Comparison of ENCODE assay signal across 9 mouse cellular contexts in genomic region chr1:86358229-86358905, GRCm38 (mm10). TPM values are rescaled to one million over a fixed set of nuclear protein-coding genes. Genes with fewer than 3 reads are reported as not detected.
DNase-seq lines count a peak whose midpoint lies in the region; ATAC-seq and TF ChIP-seq lines count a peak whose summit lies in the region.
"Had no signal": no experiment of that assay in that cellular context is flagged by ENCODE, and none has a peak within 500 bp of the region (broad histone marks: within the 10 kb centered on the region; RNA-seq: fewer than 3 reads in every experiment).

No protein-coding gene starts in this region.

- peaks cover 19% of the 10 kb centered on the region for H3K4me1 ChIP-seq in heart, embryonic 12.5 days (replicated peaks)
- peaks cover 67% of the 10 kb centered on the region for H3K4me1 ChIP-seq in G1E (ENCODE audit: insufficient read depth, low read depth, low read length)
- H3K4me1 ChIP-seq in heart, embryonic 16.5 days (ENCODE audit: control insufficient read depth, insufficient read depth, low read length), result peaks cover 14% of the 10 kb centered on the region
- peaks cover 33% of the 10 kb centered on the region for H3K4me1 ChIP-seq in midbrain, embryonic 10.5 days

- no peak for ATAC-seq in heart, embryonic 12.5 days (ENCODE audit: insufficient number of reproducible peaks, low FRiP score)
- no peak for ATAC-seq in G1E (ENCODE audit: extremely low read depth, insufficient number of reproducible peaks, low FRiP score, poor library complexity, severe bottlenecking)
- ATAC-seq in heart, embryonic 16.5 days (replicated peaks; ENCODE audit: extremely low read depth, insufficient read depth, low FRiP score), result no peak

- peak overlapping the region; percentile 87 for H3K9ac ChIP-seq in heart, embryonic 12.5 days
- peak overlapping the region; percentile 90 for H3K9ac ChIP-seq in heart, embryonic 16.5 days (ENCODE audit: low read length)

- WGBS in heart, embryonic 12.5 days, result under 1% methylated on average over 41 of the region's 41 CpGs
- WGBS in heart, embryonic 16.5 days, result under 1% methylated on average over 41 of the region's 41 CpGs
- WGBS in midbrain, embryonic 10.5 days, result under 1% methylated on average over 41 of the region's 41 CpGs

- no peaks in the 10 kb centered on the region for H3K9me3 ChIP-seq in heart, embryonic 12.5 days (replicated peaks)
- no peaks in the 10 kb centered on the region for H3K9me3 ChIP-seq in G1E (replicated peaks)
- no peaks in the 10 kb centered on the region for H3K9me3 ChIP-seq in heart, embryonic 16.5 days (replicated peaks; ENCODE audit: control insufficient read depth, low read length)
- H3K9me3 ChIP-seq in midbrain, embryonic 10.5 days (replicated peaks), result no peaks in the 10 kb centered on the region

- peaks cover 40% of the 10 kb centered on the region for H3K36me3 ChIP-seq in heart, embryonic 12.5 days
- H3K36me3 ChIP-seq in G1E (replicated peaks), result peaks cover 67% of the 10 kb centered on the region
- peaks cover 38% of the 10 kb centered on the region for H3K36me3 ChIP-seq in heart, embryonic 16.5 days (ENCODE audit: control insufficient read depth, insufficient read depth)
- peaks cover 48% of the 10 kb centered on the region for H3K36me3 ChIP-seq in midbrain, embryonic 10.5 days

- DNase-seq in heart, postnatal 14 days, result no peak
- peak; percentile 39 for DNase-seq in G1E (ENCODE audit: low spot score)
- no peak for DNase-seq in midbrain, embryonic 10.5 days (ENCODE audit: low spot score)
- DNase-seq in thymus, postnatal 25 days, result no peak
- DNase-seq in frontal cortex, postnatal 36 days (ENCODE audit: low spot score in 2 of 2), result no peak
- DNase-seq in right cerebral cortex, adult 18-20 months, result no peak

- intact Hi-C loops in heart, postnatal 14 days (cut with DNase I), result no loop called here

- peak overlapping the region; percentile 96 for H3K27ac ChIP-seq in heart, embryonic 12.5 days (ENCODE audit: poor library complexity, severe bottlenecking)
- peak overlapping the region; percentile 98 for H3K27ac ChIP-seq in heart, embryonic 16.5 days (ENCODE audit: low read length)
- peak overlapping the region; percentile 98 for H3K27ac ChIP-seq in midbrain, embryonic 10.5 days (replicated peaks)

- TF ChIP-seq CTCF in G1E (IDR thresholded peaks at IDR 0.05; ENCODE audit: low read depth, low read length), result no peak

- no peaks in the 10 kb centered on the region for H3K27me3 ChIP-seq in heart, embryonic 12.5 days (replicated peaks)
- no peaks in the 10 kb centered on the region for H3K27me3 ChIP-seq in G1E (ENCODE audit: insufficient read depth, low read length)
- no peaks in the 10 kb centered on the region for H3K27me3 ChIP-seq in heart, embryonic 16.5 days (ENCODE audit: control insufficient read depth, insufficient read depth, low read length)
- no peaks in the 10 kb centered on the region for H3K27me3 ChIP-seq in midbrain, embryonic 10.5 days (ENCODE audit: low read depth, poor library complexity, severe bottlenecking)
- H3K27me3 ChIP-seq: Patski had no signal

- peak overlapping the region; percentile 85 for H3K4me2 ChIP-seq in heart, embryonic 12.5 days
- H3K4me2 ChIP-seq in heart, embryonic 16.5 days (ENCODE audit: low read depth, low read length), result peak overlapping the region; percentile 77

- peak overlapping the region; percentile 66 for H3K4me3 ChIP-seq in heart, embryonic 12.5 days
- H3K4me3 ChIP-seq in G1E (ENCODE audit: low read depth, low read length), result peak overlapping the region; percentile 88
- H3K4me3 ChIP-seq in heart, embryonic 16.5 days (ENCODE audit: low read length), result peak overlapping the region; percentile 70
- peak overlapping the region; percentile 86 for H3K4me3 ChIP-seq in midbrain, embryonic 10.5 days

RNA-seq across cellular contexts. Expression of gene Ncl, which starts 0.8 kb away (rescaled TPM):
- 331 and 337 TPM in 2 replicates for polyA plus RNA-seq in heart, embryonic 12.5 days (2016; fragmentation: Nextera tagmentation; extraction: Ambion mirVana)
- total RNA-seq in heart, postnatal 14 days (2021), result 100 to 1,000 TPM; 122 to 125 TPM
- 1,241 and 1,318 TPM in 2 replicates for total RNA-seq in G1E (2014; fragmentation: Nextera tagmentation)
- 259 and 387 TPM in 2 replicates for total RNA-seq in G1E (2017)
- 2,119 and 2,262 TPM in 2 replicates for polyA plus RNA-seq in G1E (2012)
- polyA plus RNA-seq in heart, embryonic 16.5 days (2015; fragmentation: Nextera tagmentation; extraction: Ambion mirVana), result 230 and 276 TPM in 2 replicates
- 447 and 502 TPM in 2 replicates for polyA plus RNA-seq in midbrain, embryonic 10.5 days (2016; fragmentation: Nextera tagmentation; extraction: Ambion mirVana)

RNA-seq across cellular contexts. Expression of gene B3gnt7, which starts 55.7 kb away (rescaled TPM):
- 6.3 and 7.1 TPM in 2 replicates for polyA plus RNA-seq in heart, embryonic 12.5 days (2016; fragmentation: Nextera tagmentation; extraction: Ambion mirVana)
- under 1 TPM; 0.54 to 0.57 TPM for total RNA-seq in heart, postnatal 14 days (2021)
- not detected in 2 replicates for total RNA-seq in G1E (2014; fragmentation: Nextera tagmentation)
- 0.12 and 0.16 TPM in 2 replicates for total RNA-seq in G1E (2017)
- polyA plus RNA-seq in G1E (2012), result 0.02 TPM in 1 of 2 replicates, not detected in the other
- 1.6 and 2.1 TPM in 2 replicates for polyA plus RNA-seq in heart, embryonic 16.5 days (2015; fragmentation: Nextera tagmentation; extraction: Ambion mirVana)
- polyA plus RNA-seq in midbrain, embryonic 10.5 days (2016; fragmentation: Nextera tagmentation; extraction: Ambion mirVana), result 3.7 and 4.2 TPM in 2 replicates
